Mouse (Mus musculus): Measurements from ENCODE around the gene Cytl1.

Cytl1 gene

DNA sequence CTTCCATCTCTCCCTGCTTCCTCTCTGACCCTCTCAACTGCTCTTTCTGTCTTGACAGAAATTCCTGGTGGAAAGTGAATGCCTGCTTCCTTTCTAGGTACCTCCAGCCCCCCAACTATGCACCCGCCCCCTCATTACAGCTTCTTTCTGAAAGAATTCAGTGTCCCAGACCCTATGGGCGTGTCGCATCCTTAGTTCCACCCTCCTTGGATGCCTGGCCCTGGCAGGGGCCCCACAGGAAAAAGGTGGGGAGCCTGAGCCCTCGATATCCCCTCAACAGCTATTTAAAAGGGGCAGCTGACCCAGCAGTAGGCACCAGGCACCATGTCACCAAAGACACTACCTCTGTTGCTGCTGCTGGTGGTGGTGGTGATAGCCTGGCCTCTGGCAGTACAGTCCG is at the start of gene Cytl1:
Gene Cytl1 (plus strand): TSS at position 296 of the 400 bp plus-strand sequence.
- no peak for DNase-seq

DNA sequence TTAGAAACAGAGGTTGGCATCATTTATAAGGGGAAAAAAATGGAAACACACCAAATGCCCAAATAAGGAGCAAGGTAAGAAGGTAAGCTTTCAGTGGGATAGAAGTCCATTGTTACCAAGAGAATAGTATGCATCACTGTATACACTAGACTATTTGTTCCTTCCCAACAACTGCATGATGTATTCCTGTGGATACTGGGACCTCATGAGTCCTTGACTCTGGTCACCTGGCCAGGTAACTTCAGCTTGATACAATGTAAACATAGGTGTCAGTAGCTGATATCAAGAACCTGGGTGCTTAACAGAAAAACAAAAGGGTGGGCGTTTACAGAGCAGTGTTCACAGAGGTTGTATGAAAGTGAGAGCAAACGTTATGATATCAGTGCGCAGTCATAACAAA is 42.6 kb upstream of the Cytl1 start:
- no peak for DNase-seq

- DNase-seq: no peak
Observed at GRCm38 (mm10) chr5:37695773-37696172, 39.5 kb upstream of the Cytl1 start.

DNA sequence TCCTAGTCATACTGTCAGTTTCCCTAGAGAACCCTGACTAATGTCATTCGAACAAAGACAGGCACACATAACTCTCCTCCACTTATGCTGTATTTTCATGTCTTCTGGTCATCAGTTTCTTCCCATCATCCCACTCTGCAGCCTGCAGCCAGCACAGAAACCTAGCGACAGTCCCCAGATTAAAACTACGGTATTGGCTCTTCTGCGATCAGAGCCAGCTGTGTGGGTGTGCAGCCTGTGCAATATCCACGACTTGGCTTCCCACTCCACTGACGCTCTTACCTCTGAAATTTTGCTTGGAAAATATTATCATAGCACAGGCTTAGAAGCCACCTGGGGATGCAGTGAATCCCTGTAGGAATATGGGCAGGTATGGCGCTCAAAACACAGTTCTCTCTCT is 38.0 kb upstream of the Cytl1 start:
- no peak for DNase-seq

DNA sequence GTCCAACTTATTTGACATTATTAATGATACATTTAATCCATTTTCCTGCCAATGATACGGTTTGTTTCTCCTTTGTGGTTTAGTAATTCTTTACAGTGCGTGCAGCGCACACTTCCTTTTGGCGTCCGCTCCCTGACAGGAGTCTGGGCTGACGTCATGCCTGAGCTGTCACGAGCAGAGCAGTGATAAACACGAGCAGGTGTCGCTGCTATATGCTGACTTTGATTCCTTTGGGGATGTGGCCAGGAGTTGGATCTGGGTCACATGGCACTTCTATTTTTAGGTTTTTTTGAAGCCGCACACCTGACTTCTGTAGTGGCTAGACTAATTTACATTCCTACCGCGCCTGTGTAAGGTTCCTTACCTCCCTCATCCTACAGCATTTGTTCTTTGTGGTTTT is 35.6 kb upstream of the Cytl1 start:
- peak; percentile 9 to 44 for DNase-seq

DNA sequence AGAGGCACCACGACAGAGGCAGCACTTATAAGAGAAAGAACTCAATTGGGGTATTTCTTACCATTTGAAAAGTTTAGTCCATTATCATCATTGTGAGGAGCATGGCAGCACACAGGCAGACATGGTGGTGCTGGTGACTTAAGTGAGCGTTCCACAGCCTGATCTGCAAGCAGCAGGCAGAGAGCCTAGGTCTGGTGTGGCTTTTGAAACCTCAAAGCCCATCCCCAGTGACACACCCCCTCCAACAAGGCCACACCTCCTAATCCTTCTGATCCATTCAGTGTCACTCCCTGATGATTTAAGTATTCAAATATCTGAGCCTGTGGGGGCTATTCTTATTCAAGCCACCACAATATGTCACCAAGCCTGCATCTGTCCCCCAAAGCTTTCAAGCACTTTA is 30.4 kb upstream of the Cytl1 start:
- no peak for DNase-seq

- DNase-seq: peak in 1 of 2 experiments; percentile 20
Observed at GRCm38 (mm10) chr5:37708124-37708523, 27.2 kb upstream of the Cytl1 start.

GRCm38 (mm10) chr5:37709257-37709904 is 25.9 kb upstream of the Cytl1 start:
- no peak for DNase-seq

DNA sequence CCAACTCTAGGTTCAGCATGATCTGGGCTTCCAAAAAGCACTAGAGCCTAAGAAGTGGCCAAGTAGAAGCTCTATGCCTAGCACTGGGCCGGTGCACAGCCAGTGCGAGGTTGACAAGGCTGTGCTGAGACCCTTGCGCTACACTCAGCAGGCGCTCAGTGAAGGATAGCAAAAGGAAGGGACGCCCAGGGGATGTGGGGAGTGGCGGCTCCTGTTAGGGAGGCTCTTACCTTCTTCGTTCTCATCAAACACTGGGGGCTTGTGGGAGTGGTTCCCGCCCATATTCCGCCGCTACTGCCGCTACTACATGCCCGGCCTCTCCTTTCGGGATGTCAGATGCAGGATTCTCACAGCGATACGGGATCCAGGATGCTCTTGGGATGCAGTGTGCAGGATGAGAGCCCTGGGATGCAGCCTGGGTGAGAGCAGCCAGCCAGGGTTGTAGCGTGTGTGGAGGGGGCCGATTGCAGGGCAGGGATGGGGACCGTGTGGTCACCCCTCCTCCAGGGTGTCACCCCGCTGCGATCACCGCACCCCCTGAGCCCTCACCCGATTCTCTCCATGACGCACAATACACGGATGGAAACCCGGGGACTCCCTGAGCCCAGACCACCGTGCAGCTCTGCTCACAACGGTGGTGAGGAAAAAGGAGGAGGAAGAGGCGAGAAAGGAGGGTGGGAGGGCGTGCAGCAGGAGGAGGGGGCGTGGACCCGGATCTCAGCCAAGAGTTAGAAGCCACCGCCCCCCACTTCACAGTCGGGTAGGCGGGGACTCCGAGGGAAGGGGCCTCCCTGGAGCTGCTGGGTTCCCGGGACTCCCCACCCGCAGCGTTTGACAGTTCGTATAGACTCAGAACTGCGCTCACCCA is 18.6 kb upstream of the Cytl1 start, which contains the start of gene Stk32b:
Gene Stk32b (minus strand): TSS at position 667 of the 868 bp plus-strand sequence.
- DNase-seq: peak; percentile 47 to 73

DNA sequence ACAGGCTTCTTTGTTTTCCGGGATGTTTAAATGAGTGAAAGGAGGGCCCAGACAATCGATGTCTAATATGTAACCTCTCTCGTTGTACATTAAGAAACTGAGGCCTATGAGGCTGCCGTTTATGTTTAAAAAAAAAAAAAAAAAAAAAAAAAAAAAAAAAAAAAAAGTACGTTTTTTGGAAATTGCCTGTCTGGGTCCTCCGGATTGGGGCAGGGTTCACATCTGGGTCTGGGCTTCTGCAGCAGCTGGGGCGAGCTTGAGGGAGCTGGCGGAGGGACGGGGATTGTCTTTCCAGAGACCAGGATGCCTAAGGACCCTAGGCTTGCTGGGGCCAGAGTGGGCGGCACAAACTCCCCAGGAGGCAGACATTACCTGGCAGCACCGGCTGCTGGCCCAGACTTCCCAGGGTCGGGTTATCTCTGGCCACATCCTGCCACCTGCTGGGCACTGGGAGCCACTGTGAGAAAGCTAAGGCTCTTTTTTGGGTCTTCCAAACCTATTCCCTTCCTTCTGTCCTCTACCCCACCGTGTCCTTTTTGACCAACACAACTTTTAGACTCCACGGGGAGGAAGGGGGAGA is 17.8 kb upstream of the Cytl1 start:
- DNase-seq: peak; percentile 76 to 83

- DNase-seq: no peak
Observed at GRCm38 (mm10) chr5:37720670-37721069, 14.6 kb upstream of the Cytl1 start.

GRCm38 (mm10) chr5:37725220-37725886 is 10.0 kb upstream of the Cytl1 start:
- DNase-seq: no peak

DNA sequence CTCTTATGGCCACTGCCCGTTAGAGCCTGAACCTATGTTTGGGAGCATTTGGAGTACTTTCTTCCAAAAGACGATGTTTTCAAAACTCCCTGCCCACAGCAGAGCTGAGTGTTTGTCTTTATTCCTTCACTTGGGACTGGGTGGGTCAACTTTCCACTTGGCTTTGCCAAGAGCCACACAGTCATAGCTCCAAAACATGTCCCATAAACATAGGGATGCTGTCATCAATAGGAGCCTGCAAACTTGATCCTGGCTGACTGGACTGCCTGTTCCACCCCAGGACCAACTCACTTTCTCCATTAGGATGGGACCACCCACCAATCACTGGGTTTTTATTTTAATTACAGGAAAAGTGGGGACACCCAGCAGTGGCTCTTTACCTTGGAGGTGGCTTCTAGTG is 4.5 kb upstream of the Cytl1 start:
- no peak for DNase-seq

- DNase-seq: no peak
Observed at GRCm38 (mm10) chr5:37736213-37736612, 894 bp downstream of the Cytl1 start.

GRCm38 (mm10) chr5:37743889-37744707 is 8.8 kb downstream of the Cytl1 start:
- no peak for DNase-seq

DNA sequence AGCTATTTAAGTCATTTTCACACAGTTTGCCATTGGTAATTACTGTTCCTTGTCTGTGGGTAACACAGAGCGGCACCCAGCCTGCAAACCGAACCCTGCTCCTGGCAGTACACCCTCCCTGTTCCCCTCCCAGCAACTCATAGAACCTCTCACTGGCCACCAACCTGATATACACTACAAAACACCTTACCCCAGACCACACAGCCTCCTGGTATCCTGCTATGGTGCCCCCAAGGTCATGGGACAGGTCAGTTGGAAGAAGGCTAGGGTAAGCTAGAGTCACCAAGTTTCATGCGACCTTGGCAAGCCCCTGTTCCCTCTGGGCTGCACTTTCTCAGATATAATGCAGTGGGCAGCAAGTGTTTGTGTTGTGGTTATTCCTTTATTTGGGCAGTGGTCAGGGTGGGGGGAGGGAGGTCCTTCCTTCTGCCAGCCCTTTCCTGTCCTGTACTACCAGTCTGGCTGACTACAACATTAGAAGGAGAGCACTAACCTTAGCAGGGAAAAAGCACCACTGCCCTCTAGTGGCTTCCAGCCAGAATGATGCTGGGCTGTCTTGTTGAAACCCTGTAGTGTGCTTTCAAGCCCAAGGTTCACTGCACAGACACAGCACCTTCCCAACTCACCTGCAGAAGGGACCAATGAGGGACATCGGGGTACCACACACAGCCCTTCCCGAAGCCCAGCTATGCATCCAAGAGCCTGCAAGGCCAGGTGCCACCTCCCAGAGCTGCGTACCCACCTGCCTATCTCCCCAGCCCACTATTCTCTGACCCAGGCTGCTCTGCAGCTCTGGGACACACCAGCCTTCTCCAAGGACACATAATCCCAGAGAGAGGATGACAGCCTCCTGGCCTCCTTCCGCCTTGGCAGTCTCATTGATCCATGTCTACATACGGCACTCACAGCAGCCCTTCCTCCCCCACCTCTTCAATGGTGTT is 17.0 kb downstream of the Cytl1 start:
- peak; percentile 66 to 77 for DNase-seq

DNA sequence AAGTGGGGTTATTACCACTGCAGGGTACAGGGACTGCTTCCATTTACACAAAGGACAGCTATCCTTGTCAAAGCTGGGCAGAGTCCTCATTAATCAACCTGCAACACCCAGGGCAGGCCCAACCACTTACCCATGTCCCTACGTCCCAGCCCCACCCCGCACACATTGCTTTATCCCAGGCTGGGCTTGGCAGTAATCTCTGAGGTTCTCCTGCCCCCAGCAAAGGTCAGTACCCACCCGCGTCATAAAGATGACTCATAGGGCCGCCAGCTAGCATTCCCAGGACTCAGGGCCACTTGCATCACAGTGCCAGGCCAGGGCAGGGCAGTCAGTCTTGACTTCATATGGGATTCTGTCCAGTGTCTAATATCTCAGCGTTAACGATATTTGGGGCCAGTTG is 18.0 kb downstream of the Cytl1 start:
- DNase-seq: no peak

GRCm38 (mm10) chr5:37762046-37762445 is 26.7 kb downstream of the Cytl1 start:
- DNase-seq: no peak

- DNase-seq: no peak
Observed at GRCm38 (mm10) chr5:37765851-37766250, 30.5 kb downstream of the Cytl1 start.

GRCm38 (mm10) chr5:37767231-37767630 is 31.9 kb downstream of the Cytl1 start:
- DNase-seq: no peak

DNA sequence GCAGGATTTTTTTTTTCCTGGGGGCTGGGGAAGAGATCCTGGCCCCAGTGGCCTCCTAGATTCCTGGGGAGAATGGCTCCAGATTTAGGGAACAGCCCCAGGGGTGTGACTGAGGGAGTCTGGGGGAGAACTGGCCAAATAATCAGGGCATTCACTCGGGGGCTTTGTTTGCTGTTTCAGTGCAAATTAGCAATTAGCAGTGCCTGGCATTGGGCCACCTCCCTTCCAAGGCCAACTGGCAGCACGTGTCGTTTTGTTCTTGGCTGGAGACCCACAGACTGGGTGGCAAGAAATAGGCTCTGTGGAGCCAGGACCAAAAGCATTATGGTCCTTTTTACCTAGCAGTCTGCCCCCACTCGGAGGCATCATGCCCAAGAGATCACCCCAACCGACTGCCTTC is 33.7 kb downstream of the Cytl1 start:
- DNase-seq: peak; percentile 49 to 53

Measured in kidney, postnatal 25 days (tissue).